Comparison of ENCODE assay signal across 11 mouse cellular contexts in the genomic region with DNA sequence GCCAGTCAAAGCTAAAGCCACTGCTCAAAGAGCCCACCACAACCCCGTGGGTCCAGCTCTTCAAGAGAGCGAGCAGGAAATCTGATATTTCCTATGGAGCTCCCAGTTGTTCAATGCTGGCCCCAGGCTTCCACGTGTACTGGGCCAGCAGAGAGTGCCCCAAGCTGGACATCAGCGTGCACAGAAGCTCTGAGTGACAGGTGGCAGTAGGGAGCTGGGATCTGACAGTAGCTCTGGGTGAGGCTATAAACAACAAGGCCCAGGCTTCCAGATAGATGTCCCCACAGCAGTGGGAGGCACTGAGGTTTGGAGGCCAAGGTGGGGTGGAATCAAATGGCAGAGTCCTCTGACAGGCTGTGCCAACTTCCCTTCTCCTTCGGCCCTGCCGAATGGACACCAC.
DNase-seq lines count a peak whose midpoint lies in the region; ATAC-seq and TF ChIP-seq lines count a peak whose summit lies in the region.
"Had no signal": no experiment of that assay in that cellular context is flagged by ENCODE, and none has a peak within 500 bp of the region (broad histone marks: within the 10 kb centered on the region; RNA-seq: fewer than 3 reads in every experiment).

No protein-coding gene starts in this region.

- peak overlapping the region; percentile 53; the same call in 1 of the 2 replicates for H3K27ac ChIP-seq in forebrain, embryonic 10.5 days
- no peak overlapping the region for H3K27ac ChIP-seq in forebrain, embryonic 15.5 days (replicated peaks)
- H3K27ac ChIP-seq in kidney, embryonic 15.5 days, result no peak overlapping the region
- H3K27ac ChIP-seq in kidney, embryonic 14.5 days (ENCODE audit: low read depth, low read length), result no peak overlapping the region
- no peak overlapping the region for H3K27ac ChIP-seq in spleen, adult 2 months (ENCODE audit: insufficient read depth, low read length)
- H3K27ac ChIP-seq in stomach, postnatal 0 days (replicated peaks), result no peak overlapping the region

- H3K4me3 ChIP-seq in forebrain, embryonic 10.5 days, result no peak overlapping the region
- no peak overlapping the region for H3K4me3 ChIP-seq in forebrain, embryonic 15.5 days
- H3K4me3 ChIP-seq in kidney, embryonic 15.5 days (replicated peaks), result no peak overlapping the region
- H3K4me3 ChIP-seq in kidney, embryonic 14.5 days (ENCODE audit: low read length), result no peak overlapping the region
- no peak overlapping the region for H3K4me3 ChIP-seq in spleen, adult 2 months (ENCODE audit: extremely low read depth, insufficient read depth, insufficient read length)
- H3K4me3 ChIP-seq in stomach, postnatal 0 days (ENCODE audit: low read depth, low read length), result no peak overlapping the region

- H3K4me2 ChIP-seq in forebrain, embryonic 15.5 days (replicated peaks), result no peak overlapping the region
- H3K4me2 ChIP-seq in kidney, embryonic 15.5 days, result no peak overlapping the region
- no peak overlapping the region for H3K4me2 ChIP-seq in kidney, embryonic 14.5 days (replicated peaks; ENCODE audit: low read depth, low read length)
- no peak overlapping the region for H3K4me2 ChIP-seq in stomach, postnatal 0 days (replicated peaks; ENCODE audit: low read depth)

- no peak for TF ChIP-seq POLR2A in spleen, adult 2 months (IDR thresholded peaks at IDR 0.05; ENCODE audit: low read depth, low read length)

- H3K9me3 ChIP-seq in forebrain, embryonic 10.5 days, result no peaks in the 10 kb centered on the region
- H3K9me3 ChIP-seq in forebrain, embryonic 15.5 days, result no peaks in the 10 kb centered on the region
- no peaks in the 10 kb centered on the region for H3K9me3 ChIP-seq in kidney, embryonic 15.5 days (replicated peaks)
- H3K9me3 ChIP-seq in kidney, embryonic 14.5 days (ENCODE audit: control insufficient read depth, low read length), result no peaks in the 10 kb centered on the region
- H3K9me3 ChIP-seq in stomach, postnatal 0 days (ENCODE audit: control insufficient read depth, low read length), result no peaks in the 10 kb centered on the region

- no peaks in the 10 kb centered on the region for H3K27me3 ChIP-seq in forebrain, embryonic 10.5 days (ENCODE audit: poor library complexity, severe bottlenecking)
- H3K27me3 ChIP-seq in forebrain, embryonic 15.5 days, result no peaks in the 10 kb centered on the region
- no peaks in the 10 kb centered on the region for H3K27me3 ChIP-seq in kidney, embryonic 15.5 days
- no peaks in the 10 kb centered on the region for H3K27me3 ChIP-seq in kidney, embryonic 14.5 days (ENCODE audit: control insufficient read depth, insufficient read depth, low read length)
- no peaks in the 10 kb centered on the region for H3K27me3 ChIP-seq in spleen, adult 2 months (ENCODE audit: control insufficient read depth, insufficient read depth, low read length)
- H3K27me3 ChIP-seq in stomach, postnatal 0 days (ENCODE audit: control insufficient read depth, insufficient read depth, low read length), result no peaks in the 10 kb centered on the region

- ATAC-seq in forebrain, embryonic 15.5 days (replicated peaks), result no peak
- peak; percentile 54 for ATAC-seq in kidney, embryonic 15.5 days (replicated peaks; ENCODE audit: low FRiP score)
- ATAC-seq in kidney, embryonic 14.5 days (ENCODE audit: low FRiP score, low TSS enrichment), result no peak
- no peak for ATAC-seq in stomach, postnatal 0 days (ENCODE audit: low FRiP score, low TSS enrichment)
- ATAC-seq: activated CD4-positive, CD25-positive, alpha-beta regulatory T cell, adult 4 months had no signal

- H3K9ac ChIP-seq in forebrain, embryonic 15.5 days (replicated peaks), result no peak overlapping the region
- no peak overlapping the region for H3K9ac ChIP-seq in kidney, embryonic 15.5 days
- no peak overlapping the region for H3K9ac ChIP-seq in kidney, embryonic 14.5 days (ENCODE audit: low read depth, low read length)
- no peak overlapping the region for H3K9ac ChIP-seq in stomach, postnatal 0 days (ENCODE audit: low read length)

- H3K36me3 ChIP-seq in forebrain, embryonic 10.5 days (replicated peaks), result peaks cover 41% of the 10 kb centered on the region
- peaks cover 6% of the 10 kb centered on the region; the same call in 1 of the 2 replicates for H3K36me3 ChIP-seq in forebrain, embryonic 15.5 days
- H3K36me3 ChIP-seq in kidney, embryonic 15.5 days, result peaks cover 5% of the 10 kb centered on the region; the same call in 1 of the 2 replicates
- H3K36me3 ChIP-seq in kidney, embryonic 14.5 days (ENCODE audit: control insufficient read depth, insufficient read depth, low read length), result no peaks in the 10 kb centered on the region
- H3K36me3 ChIP-seq in spleen, adult 2 months (ENCODE audit: control insufficient read depth, insufficient read depth, low read length), result peaks cover 27% of the 10 kb centered on the region
- H3K36me3 ChIP-seq in stomach, postnatal 0 days (ENCODE audit: control insufficient read depth, insufficient read depth, low read length), result no peaks in the 10 kb centered on the region

- no peak for TF ChIP-seq EP300 in stomach, postnatal 0 days (optimal IDR thresholded peaks at IDR 0.05)

- no peak for DNase-seq in forebrain, embryonic 10.5 days (ENCODE audit: extremely low spot score, low spot score)
- no peak for DNase-seq in spleen, adult 2 months (ENCODE audit: low read depth in 1 of 2, low spot score in 2 of 2)
- no peak for DNase-seq in spleen, postnatal 36 days (ENCODE audit: low spot score in 2 of 2)
- DNase-seq in stomach, postnatal 0 days (ENCODE audit: low spot score), result no peak
- no peak for DNase-seq in cerebellum, adult 11 months
- DNase-seq: kidney, postnatal 10 days; lung, adult 18-20 months had no signal

- peak; percentile 36; the same call in 1 of the 2 replicates for TF ChIP-seq CTCF in spleen, adult 2 months (IDR thresholded peaks at IDR 0.05; ENCODE audit: extremely low read depth, insufficient read depth, insufficient read length, insufficient replicate concordance)
- TF ChIP-seq CTCF in stomach, postnatal 0 days (IDR thresholded peaks at IDR 0.05; ENCODE audit: low read depth), result peak; percentile 50

- H3K4me1 ChIP-seq in forebrain, embryonic 10.5 days, result peaks cover 52% of the 10 kb centered on the region
- H3K4me1 ChIP-seq in forebrain, embryonic 15.5 days, result 0 out of 2 replicates have a peak, but pooled peaks cover 4% of the 10 kb centered on the region
- H3K4me1 ChIP-seq in kidney, embryonic 15.5 days, result peaks cover 17% of the 10 kb centered on the region
- H3K4me1 ChIP-seq in kidney, embryonic 14.5 days (ENCODE audit: control insufficient read depth, insufficient read depth, low read length), result no peaks in the 10 kb centered on the region; the same call in 1 of the 2 replicates
- H3K4me1 ChIP-seq in spleen, adult 2 months (ENCODE audit: control insufficient read depth, insufficient read depth, insufficient read length), result peaks cover 4% of the 10 kb centered on the region; the same call in 1 of the 2 replicates
- H3K4me1 ChIP-seq in stomach, postnatal 0 days (replicated peaks; ENCODE audit: control insufficient read depth, insufficient read depth), result no peaks in the 10 kb centered on the region

- WGBS in forebrain, embryonic 10.5 days, result 59% methylated on average over 6 of the region's 6 CpGs
- 67% methylated on average over 6 of the region's 6 CpGs for WGBS in forebrain, embryonic 15.5 days
- WGBS in kidney, embryonic 15.5 days, result 37% methylated on average over 6 of the region's 6 CpGs
- 34% methylated on average over 6 of the region's 6 CpGs for WGBS in kidney, embryonic 14.5 days
- WGBS in spleen, adult 2 months, result 72% methylated on average over 6 of the region's 6 CpGs
- WGBS in stomach, postnatal 0 days, result 68% methylated on average over 6 of the region's 6 CpGs
